Mouse (Mus musculus) neural tube, embryonic 11.5 days (tissue): ENCODE data around the gene Traip. TPM values are rescaled to one million over a fixed set of nuclear protein-coding genes. Genes with fewer than 3 reads are reported as not detected.

Experiments
- ATAC-seq: fragments of 200-750 bp; cut with Nextera tagmentation; 2 replicates; pipeline ENCODE4 v1.8.0; 2017; ENCODE audit warnings: moderate number of reproducible peaks, mild to moderate bottlenecking, moderate TSS enrichment, moderate library complexity; ENCODE audit not compliant: insufficient read depth, low FRiP score, low TSS enrichment
- DNase-seq: peaks from one replicate; pipeline ENCODE4 v3.0.0-alpha.2; 2015; ENCODE audit warnings: low spot score
- H3K27ac ChIP-seq: fragments of 300-500 bp; sonication (generic); 2 replicates; pipeline ENCODE4 v1.5.1; 2014; ENCODE audit warnings: low read depth, mild to moderate bottlenecking, low read length
- H3K27me3 ChIP-seq: fragments of 300-500 bp; sonication (generic); 2 replicates; pipeline ENCODE4 v1.6.1; 2014; ENCODE audit warnings: mild to moderate bottlenecking, low read length, mixed read lengths; ENCODE audit not compliant: control insufficient read depth, insufficient read depth
- H3K36me3 ChIP-seq: fragments of 300-500 bp; sonication (generic); 2 replicates; pipeline ENCODE4 v1.6.1; 2014; ENCODE audit warnings: mild to moderate bottlenecking, low read length, moderate library complexity, mixed read lengths; ENCODE audit not compliant: control insufficient read depth, insufficient read depth
- H3K4me1 ChIP-seq: fragments of 300-500 bp; sonication (generic); 2 replicates; pipeline ENCODE4 v1.6.1; 2014; ENCODE audit warnings: low read length, mixed read lengths; ENCODE audit not compliant: control insufficient read depth, insufficient read depth
- H3K4me2 ChIP-seq: fragments of 300-500 bp; sonication (generic); 2 replicates; pipeline ENCODE4 v1.6.1; 2014; ENCODE audit warnings: low read depth, mild to moderate bottlenecking, moderate library complexity
- H3K4me3 ChIP-seq: fragments of 300-500 bp; sonication (generic); 2 replicates; pipeline ENCODE4 v1.5.1; 2014; ENCODE audit warnings: low read depth, low read length
- H3K9ac ChIP-seq: fragments of 300-500 bp; sonication (generic); 2 replicates; pipeline ENCODE4 v1.6.1; 2014; ENCODE audit warnings: mild to moderate bottlenecking, low read length
- H3K9me3 ChIP-seq: fragments of 300-500 bp; sonication (generic); 2 replicates; pipeline ENCODE4 v1.6.1; 2016; ENCODE audit warnings: low read length; ENCODE audit not compliant: control insufficient read depth
- WGBS: fragments of 180-500 bp; shearing (Covaris S2); extraction: QIAGEN DNeasy Blood & Tissue Kit; methylation state at CpG from one replicate; pipeline ENCODE4 v1.1.7; 2014; 5-methylcytosine and 5-hydroxymethylcytosine counted together
- polyA plus RNA-seq: library from polyadenylated mRNA; unstranded; fragments of >200 nt; fragmentation: Nextera tagmentation; extraction: Ambion mirVana; gene quantifications from 2 replicates; pipeline ENCODE4 v1.2.1, GENCODE M21; 2014

The Traip gene
- polyA plus RNA-seq, 1 experiment from 2014 or later, result 25.7 TPM

- no peak for DNase-seq
- ATAC-seq, result no peak
- Histone ChIP-seq H3K27me3 (no peaks in the 10 kb centered on the region), H3K4me2 (no peak overlapping the region), H3K4me3 (no peak overlapping the region), H3K27ac (no peak overlapping the region), H3K9ac (no peak overlapping the region), H3K4me1 (no peaks in the 10 kb centered on the region), H3K36me3 (peaks cover 4% of the 10 kb centered on the region), H3K9me3 (no peaks in the 10 kb centered on the region)
- WGBS, result 68% methylated on average over 5 of the region's 5 CpGs
Observed at GRCm38 (mm10) chr9:107961881-107962280, 11.9 kb downstream of the Traip start.

- WGBS, result 94% methylated on average over 9 of the region's 9 CpGs
- H3K36me3 ChIP-seq, result peaks cover 4% of the 10 kb centered on the region
- no peak overlapping the region for H3K27ac ChIP-seq
- ATAC-seq, result no peak
- H3K27me3 ChIP-seq, result no peaks in the 10 kb centered on the region
- H3K4me1 ChIP-seq, result no peaks in the 10 kb centered on the region
- H3K9me3 ChIP-seq, result no peaks in the 10 kb centered on the region
- no peak overlapping the region for H3K4me3 ChIP-seq
- no peak overlapping the region for H3K4me2 ChIP-seq
- H3K9ac ChIP-seq, result no peak overlapping the region
- no peak for DNase-seq
Observed at GRCm38 (mm10) chr9:107962916-107963315, 13.0 kb downstream of the Traip start.

- Histone ChIP-seq H3K9ac (no peak overlapping the region), H3K4me1 (no peaks in the 10 kb centered on the region), H3K9me3 (no peaks in the 10 kb centered on the region), H3K27ac (no peak overlapping the region), H3K36me3 (peaks cover 4% of the 10 kb centered on the region), H3K27me3 (no peaks in the 10 kb centered on the region), H3K4me2 (no peak overlapping the region), H3K4me3 (no peak overlapping the region)
- ATAC-seq, result no peak
- peak; percentile 83 for DNase-seq
- WGBS, result 27% methylated on average over 5 of the region's 5 CpGs
Observed at GRCm38 (mm10) chr9:107963700-107964099, 13.8 kb downstream of the Traip start.

GRCm38 (mm10) chr9:107964681-107965080 is 14.7 kb downstream of the Traip start:
- DNase-seq (no peak), ATAC-seq (no peak)
- no peaks in the 10 kb centered on the region; the same call in none of the 2 replicates for H3K36me3 ChIP-seq
- H3K4me3 ChIP-seq, result no peak overlapping the region
- H3K27ac ChIP-seq, result no peak overlapping the region
- no peaks in the 10 kb centered on the region for H3K9me3 ChIP-seq
- no peak overlapping the region for H3K9ac ChIP-seq
- no peaks in the 10 kb centered on the region for H3K27me3 ChIP-seq
- 96% methylated on average over 9 of the region's 9 CpGs for WGBS
- no peak overlapping the region for H3K4me2 ChIP-seq
- H3K4me1 ChIP-seq, result no peaks in the 10 kb centered on the region

DNA sequence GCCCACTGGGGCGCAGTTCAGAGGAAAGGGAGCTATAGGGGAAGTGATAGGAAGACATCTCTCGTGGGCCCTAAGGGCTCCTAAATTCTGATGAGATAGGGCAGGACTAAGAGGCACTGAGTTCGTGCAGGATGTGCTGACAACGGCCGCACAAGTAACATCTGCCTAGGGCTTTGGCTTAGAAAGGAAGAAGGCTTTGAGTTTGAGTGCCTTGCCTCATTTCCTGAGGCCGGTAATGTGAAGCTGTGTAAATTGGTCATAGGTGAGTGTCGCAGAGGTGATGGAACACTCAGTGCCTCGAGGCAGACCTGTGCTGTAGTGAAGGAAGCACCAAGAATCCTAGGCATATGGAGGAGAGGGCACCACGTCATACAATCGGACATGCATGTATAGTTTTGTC is 16.7 kb downstream of the Traip start:
- WGBS, result 89% methylated on average over 10 of the region's 10 CpGs
- Histone ChIP-seq H3K4me1 (no peaks in the 10 kb centered on the region), H3K27me3 (no peaks in the 10 kb centered on the region), H3K9ac (no peak overlapping the region), H3K27ac (no peak overlapping the region), H3K4me3 (no peak overlapping the region), H3K36me3 (no peaks in the 10 kb centered on the region; the same call in none of the 2 replicates), H3K4me2 (no peak overlapping the region), H3K9me3 (no peaks in the 10 kb centered on the region)
- DNase-seq, result no peak
- no peak for ATAC-seq

- no peaks in the 10 kb centered on the region for H3K9me3 ChIP-seq
- no peak overlapping the region for H3K4me2 ChIP-seq
- DNase-seq, result no peak
- H3K4me1 ChIP-seq, result no peaks in the 10 kb centered on the region
- ATAC-seq, result no peak
- H3K27ac ChIP-seq, result no peak overlapping the region
- 91% methylated on average over 6 of the region's 6 CpGs for WGBS
- H3K9ac ChIP-seq, result no peak overlapping the region
- H3K4me3 ChIP-seq, result no peak overlapping the region
- no peaks in the 10 kb centered on the region; the same call in none of the 2 replicates for H3K36me3 ChIP-seq
- H3K27me3 ChIP-seq, result no peaks in the 10 kb centered on the region
Observed at GRCm38 (mm10) chr9:107967437-107967836, 17.5 kb downstream of the Traip start.

DNA sequence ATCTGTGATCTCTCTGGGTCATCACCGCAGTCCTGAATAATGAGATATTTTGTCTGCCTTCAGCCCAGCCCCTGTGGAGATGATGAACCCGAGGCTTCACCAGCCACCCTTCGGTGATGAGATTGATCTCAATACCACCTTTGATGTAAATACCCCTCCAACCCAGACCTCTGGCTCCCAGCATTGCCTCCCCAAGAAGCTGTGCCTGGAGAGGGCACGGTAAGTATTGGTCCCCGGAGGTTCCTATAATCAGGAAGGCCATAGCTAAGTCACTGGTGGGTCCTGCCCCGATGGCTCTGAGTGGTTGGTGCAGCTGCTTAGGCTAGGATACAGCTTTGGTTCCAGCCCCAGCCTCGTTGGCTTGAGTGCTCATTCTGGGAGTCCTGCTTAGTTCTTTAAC is 18.6 kb downstream of the Traip start:
- no peak for ATAC-seq
- no peaks in the 10 kb centered on the region; the same call in none of the 2 replicates for H3K36me3 ChIP-seq
- H3K27me3 ChIP-seq, result no peaks in the 10 kb centered on the region
- H3K4me3 ChIP-seq, result no peak overlapping the region
- no peaks in the 10 kb centered on the region for H3K4me1 ChIP-seq
- DNase-seq, result no peak
- 92% methylated on average over 7 of the region's 7 CpGs for WGBS
- no peak overlapping the region for H3K4me2 ChIP-seq
- H3K9ac ChIP-seq, result no peak overlapping the region
- no peak overlapping the region for H3K27ac ChIP-seq
- H3K9me3 ChIP-seq, result no peaks in the 10 kb centered on the region

- Histone ChIP-seq H3K9ac (no peak overlapping the region), H3K27me3 (no peaks in the 10 kb centered on the region), H3K4me2 (no peak overlapping the region), H3K36me3 (no peaks in the 10 kb centered on the region; the same call in none of the 2 replicates), H3K9me3 (no peaks in the 10 kb centered on the region), H3K27ac (no peak overlapping the region), H3K4me3 (no peak overlapping the region), H3K4me1 (no peaks in the 10 kb centered on the region)
- 85% methylated on average over 5 of the region's 5 CpGs for WGBS
- no peak for DNase-seq
- no peak for ATAC-seq
Observed at GRCm38 (mm10) chr9:107970311-107970710, 20.4 kb downstream of the Traip start.

DNA sequence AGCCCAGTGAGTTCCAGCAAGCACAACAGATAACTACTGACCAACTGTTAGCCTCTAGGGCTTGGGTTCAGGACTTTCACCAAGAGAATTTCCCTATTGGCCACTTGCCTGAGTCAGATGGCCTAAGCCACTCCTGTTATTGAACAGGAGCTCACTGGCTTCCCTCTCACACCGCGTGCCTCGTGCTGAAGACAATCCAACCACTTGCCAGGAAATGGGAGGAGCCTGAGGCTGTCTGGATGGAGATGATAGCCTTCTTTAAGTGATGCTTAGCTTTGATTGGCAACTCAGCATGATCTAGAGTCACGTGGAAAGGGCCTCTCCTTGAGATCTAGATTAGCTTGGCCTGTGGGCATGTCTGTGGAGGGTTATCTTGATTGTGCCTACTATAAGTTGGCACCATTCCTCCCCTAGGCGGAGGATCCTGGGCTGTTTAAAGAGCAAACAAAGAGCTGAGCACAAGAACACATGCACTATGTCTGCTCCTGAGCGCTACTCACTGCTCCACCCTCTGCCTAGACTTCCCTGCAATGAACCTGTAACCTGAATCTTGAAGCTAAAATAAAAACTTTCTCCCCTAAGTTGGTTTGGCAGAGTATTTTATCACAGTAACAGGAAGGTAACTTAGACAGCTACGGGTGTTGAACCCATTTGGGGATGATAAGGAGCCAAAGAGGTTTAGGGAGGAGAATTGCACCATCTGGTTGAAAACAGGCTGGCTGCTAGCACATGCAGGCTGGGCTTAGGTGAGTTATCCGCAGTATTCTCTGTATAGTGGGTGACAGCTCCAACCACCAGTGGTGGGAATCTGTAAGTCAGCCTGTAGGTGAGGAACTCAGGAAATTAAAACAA is 22.0 kb downstream of the Traip start:
- H3K4me1 ChIP-seq, result no peaks in the 10 kb centered on the region
- no peak for ATAC-seq
- H3K4me2 ChIP-seq, result no peak overlapping the region
- no peaks in the 10 kb centered on the region; the same call in 1 of the 2 replicates for H3K36me3 ChIP-seq
- H3K9ac ChIP-seq, result no peak overlapping the region
- no peak overlapping the region for H3K4me3 ChIP-seq
- H3K27ac ChIP-seq, result no peak overlapping the region
- no peak for DNase-seq
- no peaks in the 10 kb centered on the region for H3K9me3 ChIP-seq
- 83% methylated on average over 8 of the region's 8 CpGs for WGBS
- no peaks in the 10 kb centered on the region for H3K27me3 ChIP-seq
